ENCODE assay signal across 22 mouse cellular contexts in genomic region chr1:135017656-135018015, GRCm38 (mm10). TPM values are rescaled to one million over a fixed set of nuclear protein-coding genes. Genes with fewer than 3 reads are reported as not detected.
A peak's percentile ranks its signal among the peaks of the same experiment; 100 is the strongest.
DNase-seq lines count a peak whose midpoint lies in the region; ATAC-seq lines count a peak whose summit lies in the region.
"Had no signal": no experiment of that assay in that cellular context is flagged by ENCODE, and none has a peak within 500 bp of the region (broad histone marks: within the 10 kb centered on the region; RNA-seq: fewer than 3 reads in every experiment).

No protein-coding gene starts in this region.

- H3K9ac ChIP-seq in midbrain, embryonic 11.5 days (ENCODE audit: low read length): no peak overlapping the region
- no peak overlapping the region for H3K9ac ChIP-seq in forebrain, embryonic 15.5 days (replicated peaks)

- H3K9me3 ChIP-seq in midbrain, embryonic 11.5 days (ENCODE audit: control insufficient read depth, low read length): no peaks in the 10 kb centered on the region
- H3K9me3 ChIP-seq in forebrain, embryonic 15.5 days: no peaks in the 10 kb centered on the region
- H3K9me3 ChIP-seq: embryonic facial prominence, embryonic 10.5 days; G1E had no signal

- H3K4me1 ChIP-seq in midbrain, embryonic 11.5 days (ENCODE audit: control insufficient read depth, insufficient read depth, low read length): no peaks in the 10 kb centered on the region; the same call in 1 of the 2 replicates
- peaks cover 23% of the 10 kb centered on the region for H3K4me1 ChIP-seq in forebrain, embryonic 15.5 days

- peak; percentile 50 for DNase-seq in adrenal gland, postnatal 14 days
- DNase-seq in adrenal gland, adult 2 months: no peak
- peak; percentile 58 for DNase-seq in 3T3-L1 (ENCODE audit: low read depth, low spot score)
- peak; percentile 57 to 68 for DNase-seq in heart, adult 9 months (ENCODE audit: low spot score in 2 of 2)
- peak; percentile 26 for DNase-seq in heart, postnatal 25 days (ENCODE audit: low spot score)
- no peak for DNase-seq in midbrain, embryonic 11.5 days (ENCODE audit: low spot score, missing footprints)
- no peak for DNase-seq in left cerebral cortex, adult 18-20 months (ENCODE audit: low spot score in 2 of 2)
- DNase-seq: cerebellum, adult 8-10 months; kidney, postnatal 36 days; left cerebral cortex, postnatal 4 days; lung, adult 18-20 months; lung, postnatal 14 days; thymus, postnatal 25 days had no signal

- intact Hi-C loops in heart, postnatal 25 days (cut with DNase I): no loop called here

- no peak overlapping the region for H3K27ac ChIP-seq in midbrain, embryonic 11.5 days (ENCODE audit: low read depth, low read length)
- no peak overlapping the region for H3K27ac ChIP-seq in forebrain, embryonic 15.5 days (replicated peaks)
- H3K27ac ChIP-seq: embryonic facial prominence, embryonic 10.5 days; left cerebral cortex, adult 2 months had no signal

- no peaks in the 10 kb centered on the region for H3K27me3 ChIP-seq in midbrain, embryonic 11.5 days (ENCODE audit: control insufficient read depth, insufficient read depth, low read length)
- no peaks in the 10 kb centered on the region for H3K27me3 ChIP-seq in forebrain, embryonic 15.5 days

- WGBS in midbrain, embryonic 11.5 days: 91% methylated on average over 2 of the region's 2 CpGs
- WGBS in forebrain, embryonic 15.5 days: 93% methylated on average over 2 of the region's 2 CpGs

- no peaks in the 10 kb centered on the region for H3K36me3 ChIP-seq in midbrain, embryonic 11.5 days (ENCODE audit: control insufficient read depth, insufficient read depth, low read length)
- no peaks in the 10 kb centered on the region for H3K36me3 ChIP-seq in forebrain, embryonic 15.5 days
- H3K36me3 ChIP-seq: embryonic facial prominence, embryonic 10.5 days; G1E had no signal

- H3K4me2 ChIP-seq in midbrain, embryonic 11.5 days: no peak overlapping the region
- H3K4me2 ChIP-seq in forebrain, embryonic 15.5 days (replicated peaks): no peak overlapping the region

- no peak overlapping the region for H3K4me3 ChIP-seq in midbrain, embryonic 11.5 days (ENCODE audit: low read depth, low read length)
- no peak overlapping the region for H3K4me3 ChIP-seq in forebrain, embryonic 15.5 days
- H3K4me3 ChIP-seq: embryonic facial prominence, embryonic 10.5 days; left cerebral cortex, adult 2 months; megakaryocyte, embryonic 14.5 days had no signal

- ATAC-seq in midbrain, embryonic 11.5 days (ENCODE audit: low FRiP score): no peak
- no peak for ATAC-seq in forebrain, embryonic 15.5 days (replicated peaks)
- ATAC-seq: forebrain, embryonic 14.5 days; hindbrain, embryonic 16.5 days; intestine, embryonic 16.5 days; midbrain, embryonic 16.5 days had no signal

RNA-seq across cellular contexts. Expression of gene Ube2t, which starts 55.3 kb away (rescaled TPM):
- total RNA-seq in adrenal gland, postnatal 14 days (2021): 5.3 and 5.9 TPM in 2 replicates
- total RNA-seq in adrenal gland, adult 2 months (2021): 1 to 10 TPM in 1 of 2 experiments, under 1 TPM in 1; 0.98 to 1.0 TPM
- 1.3 and 2.3 TPM in 2 replicates for polyA plus RNA-seq in adrenal gland, adult 2 months (2012; rRNA removed)
- total RNA-seq in heart, postnatal 25 days (2021): 1 to 10 TPM; 4.4 to 7.6 TPM
- 48.2 and 54.0 TPM in 2 replicates for polyA plus RNA-seq in midbrain, embryonic 11.5 days (2014; fragmentation: Nextera tagmentation; extraction: Ambion mirVana)
- 1 to 10 TPM; 1.6 to 1.8 TPM for total RNA-seq in left cerebral cortex, adult 18-20 months (2021)
- polyA plus RNA-seq in forebrain, embryonic 15.5 days (2015; fragmentation: Nextera tagmentation; extraction: Ambion mirVana): 26.8 and 30.3 TPM in 2 replicates

Comparison
In these comparisons a context has a peak if more than half of its experiments do, and no peak if none do; other contexts are left out.
1. DNase-seq: peak in adrenal gland, postnatal 14 days (single experiment), 3T3-L1 (single experiment), heart, adult 9 months (2 of 2) and heart, postnatal 25 days (single experiment); none in adrenal gland, adult 2 months (single experiment), midbrain, embryonic 11.5 days (single experiment) and left cerebral cortex, adult 18-20 months (0 of 2).